Mouse (Mus musculus): ENCODE results near the gene 6330403K07Rik. TPM values are rescaled to one million over a fixed set of nuclear protein-coding genes. Genes with fewer than 3 reads are reported as not detected.
A peak's percentile ranks its signal among the peaks of the same experiment; 100 is the strongest.

Gene 6330403K07Rik
- polyA plus RNA-seq (2015; fragmentation: Nextera tagmentation; extraction: Ambion mirVana): 601 TPM in 2 replicates

GRCm38 (mm10) chr11:71033163-71033761 is at the start of gene 6330403K07Rik:
6330403K07Rik (minus strand) TSS chr11:71033513.
- Histone ChIP-seq H3K4me1 (replicated peaks) (peaks cover 21% of the 10 kb centered on the region), H3K9me3 (no peaks in the 10 kb centered on the region), H3K36me3 (peaks cover 1% of the 10 kb centered on the region), H3K4me2 (peak within 1 kb of the TSS; percentile 84), H3K9ac (peak within 1 kb of the TSS; percentile 94), H3K4me3 (peak within 1 kb of the TSS; percentile 61), H3K27me3 (no peaks in the 10 kb centered on the region), H3K27ac (peak within 1 kb of the TSS; percentile 94)
- WGBS: under 1% methylated on average over 29 of the region's 31 CpGs
- peak; percentile 95 for ATAC-seq (ENCODE audit: low FRiP score)

DNA sequence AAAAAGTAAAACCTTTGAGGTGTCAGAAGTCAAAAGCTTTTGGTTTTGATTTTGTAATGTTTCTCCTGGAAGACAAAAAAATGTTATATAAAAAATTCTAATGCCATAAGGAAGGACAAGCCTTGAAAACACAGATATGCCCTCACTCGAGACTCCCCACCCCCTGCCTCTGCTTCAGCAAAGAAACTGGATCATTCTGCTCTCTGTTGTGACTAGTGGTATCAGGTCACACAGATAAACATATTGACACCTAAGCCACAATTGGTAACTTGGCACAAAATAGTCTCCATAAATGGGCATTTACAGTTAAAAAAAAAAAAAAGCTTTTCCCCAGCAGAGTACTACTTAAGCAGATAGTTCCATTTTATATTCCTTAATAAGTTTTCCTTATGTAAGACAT is 43.0 kb upstream of the 6330403K07Rik start:
- Histone ChIP-seq H3K9ac (no peak overlapping the region), H3K36me3 (no peaks in the 10 kb centered on the region), H3K27me3 (no peaks in the 10 kb centered on the region), H3K4me2 (no peak overlapping the region), H3K4me1 (replicated peaks) (no peaks in the 10 kb centered on the region), H3K27ac (no peak overlapping the region), H3K4me3 (no peak overlapping the region), H3K9me3 (peaks cover 14% of the 10 kb centered on the region)
- ATAC-seq (ENCODE audit: low FRiP score): no peak
- WGBS: 81% methylated on average over 1 of the region's 1 CpGs

DNA sequence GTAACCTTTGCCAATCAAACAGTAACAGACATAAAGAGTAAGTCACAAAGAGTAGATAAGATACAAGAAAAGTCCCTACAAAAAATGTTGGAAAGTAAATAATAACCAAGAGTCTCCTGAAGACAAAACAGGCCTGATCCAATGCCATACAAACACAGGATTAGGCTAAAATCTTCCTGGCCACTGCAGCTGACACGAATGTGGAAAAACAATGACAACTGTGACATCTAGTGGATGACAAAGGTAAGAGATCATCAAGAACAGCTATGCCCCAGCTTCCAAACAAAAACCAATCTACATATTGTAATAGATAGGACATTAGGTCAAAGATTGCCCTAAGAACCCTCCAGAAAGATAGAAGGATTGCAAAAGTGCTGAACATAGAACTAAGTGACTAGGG is 19.2 kb upstream of the 6330403K07Rik start:
- Histone ChIP-seq H3K36me3 (no peaks in the 10 kb centered on the region), H3K4me1 (replicated peaks) (no peaks in the 10 kb centered on the region), H3K27me3 (no peaks in the 10 kb centered on the region), H3K9me3 (no peaks in the 10 kb centered on the region), H3K4me2 (no peak overlapping the region), H3K9ac (no peak overlapping the region), H3K4me3 (no peak overlapping the region), H3K27ac (no peak overlapping the region)
- WGBS: 3% methylated on average over 1 of the region's 1 CpGs
- ATAC-seq (ENCODE audit: low FRiP score): no peak

- no peaks in the 10 kb centered on the region for H3K9me3 ChIP-seq
- H3K27me3 ChIP-seq: no peaks in the 10 kb centered on the region
- no peaks in the 10 kb centered on the region for H3K36me3 ChIP-seq
- H3K4me3 ChIP-seq: no peak overlapping the region
- no peak overlapping the region for H3K4me2 ChIP-seq
- WGBS: 97% methylated on average over 5 of the region's 5 CpGs
- no peak for ATAC-seq (ENCODE audit: low FRiP score)
- no peaks in the 10 kb centered on the region for H3K4me1 ChIP-seq (replicated peaks)
- no peak overlapping the region for H3K9ac ChIP-seq
- no peak overlapping the region for H3K27ac ChIP-seq
Measured at GRCm38 (mm10) chr11:71039526-71040298, 6.4 kb upstream of the 6330403K07Rik start.

- Histone ChIP-seq H3K27ac (peak overlapping the region; percentile 94), H3K4me2 (peak overlapping the region; percentile 84)
- 5% methylated on average over 26 of the region's 26 CpGs for WGBS
Measured at GRCm38 (mm10) chr11:71032491-71033162, 686 bp downstream of the 6330403K07Rik start.

GRCm38 (mm10) chr11:71032070-71032469 is 1.2 kb downstream of the 6330403K07Rik start:
- Histone ChIP-seq H3K4me3 (peak overlapping the region; percentile 61), H3K27me3 (no peaks in the 10 kb centered on the region), H3K36me3 (peaks cover 13% of the 10 kb centered on the region), H3K4me2 (peak overlapping the region; percentile 84), H3K9ac (peak overlapping the region; percentile 94), H3K27ac (peak overlapping the region; percentile 94), H3K9me3 (no peaks in the 10 kb centered on the region), H3K4me1 (replicated peaks) (peaks cover 24% of the 10 kb centered on the region)
- no peak for ATAC-seq (ENCODE audit: low FRiP score)
- 61% methylated on average over 7 of the region's 7 CpGs for WGBS

More at GRCm38 (mm10) chr11:71032491-71033162, 686 bp downstream of the 6330403K07Rik start:
- peak overlapping the region; percentile 61 for H3K4me3 ChIP-seq
- peak; percentile 47 for ATAC-seq (ENCODE audit: low FRiP score)
- H3K9me3 ChIP-seq: no peaks in the 10 kb centered on the region
- peak overlapping the region; percentile 94 for H3K9ac ChIP-seq
- H3K36me3 ChIP-seq: peaks cover 8% of the 10 kb centered on the region
- no peaks in the 10 kb centered on the region for H3K27me3 ChIP-seq
- peaks cover 24% of the 10 kb centered on the region for H3K4me1 ChIP-seq (replicated peaks)

DNA sequence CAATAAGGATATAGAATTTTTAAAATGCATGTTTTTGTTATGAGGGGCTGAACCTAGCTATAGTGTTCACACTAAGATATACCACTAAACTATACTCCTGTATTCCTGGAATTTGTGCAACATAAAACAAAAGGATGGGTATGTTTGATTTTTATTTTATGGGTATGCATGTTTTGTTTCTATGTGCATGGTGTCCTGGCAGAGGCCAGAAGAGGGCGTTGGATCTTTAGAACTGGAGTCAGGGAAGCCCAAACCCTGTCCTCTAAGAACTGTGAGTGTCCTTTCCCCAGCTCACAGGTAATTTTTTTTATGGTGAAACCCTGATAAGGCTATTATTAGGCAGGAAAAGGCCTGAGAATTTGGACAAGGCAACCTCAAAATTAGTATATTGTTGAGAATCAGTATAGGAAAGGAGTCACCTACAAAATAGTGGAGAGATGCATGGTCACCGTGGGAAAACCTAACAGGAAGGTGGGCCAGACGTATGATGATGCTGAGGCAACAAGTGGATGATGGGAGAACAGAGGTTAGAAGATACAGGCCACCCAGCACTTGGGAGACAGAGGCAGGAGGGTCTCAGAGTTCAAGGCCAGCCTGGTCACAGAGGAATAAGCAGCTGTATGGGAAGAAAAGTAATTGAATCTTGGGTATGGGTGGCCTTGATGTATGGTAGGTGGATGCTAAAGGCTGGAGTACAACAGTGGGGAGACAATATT is 3.8 kb downstream of the 6330403K07Rik start:
- no peaks in the 10 kb centered on the region for H3K9me3 ChIP-seq
- no peaks in the 10 kb centered on the region for H3K27me3 ChIP-seq

GRCm38 (mm10) chr11:71028280-71028679 is 5.0 kb downstream of the 6330403K07Rik start:
- peaks cover 39% of the 10 kb centered on the region for H3K36me3 ChIP-seq
- H3K9me3 ChIP-seq: no peaks in the 10 kb centered on the region
- 73% methylated on average over 3 of the region's 3 CpGs for WGBS
- 0 out of 2 replicates have a peak overlapping the region, but pooled peaks have one; percentile 19 for H3K9ac ChIP-seq
- H3K4me1 ChIP-seq (replicated peaks): peaks cover 24% of the 10 kb centered on the region
- no peak overlapping the region for H3K27ac ChIP-seq
- H3K27me3 ChIP-seq: no peaks in the 10 kb centered on the region
- no peak for ATAC-seq (ENCODE audit: low FRiP score)
- H3K4me2 ChIP-seq: no peak overlapping the region
- H3K4me3 ChIP-seq: no peak overlapping the region

More for the DNA sequence above, 3.8 kb downstream of the 6330403K07Rik start:
- WGBS: 78% methylated on average over 3 of the region's 3 CpGs
- peaks cover 24% of the 10 kb centered on the region for H3K4me1 ChIP-seq (replicated peaks)
- peaks cover 35% of the 10 kb centered on the region for H3K36me3 ChIP-seq
- H3K4me3 ChIP-seq: no peak overlapping the region
- H3K4me2 ChIP-seq: no peak overlapping the region
- no peak overlapping the region for H3K9ac ChIP-seq
- no peak for ATAC-seq (ENCODE audit: low FRiP score)
- H3K27ac ChIP-seq: no peak overlapping the region

DNA sequence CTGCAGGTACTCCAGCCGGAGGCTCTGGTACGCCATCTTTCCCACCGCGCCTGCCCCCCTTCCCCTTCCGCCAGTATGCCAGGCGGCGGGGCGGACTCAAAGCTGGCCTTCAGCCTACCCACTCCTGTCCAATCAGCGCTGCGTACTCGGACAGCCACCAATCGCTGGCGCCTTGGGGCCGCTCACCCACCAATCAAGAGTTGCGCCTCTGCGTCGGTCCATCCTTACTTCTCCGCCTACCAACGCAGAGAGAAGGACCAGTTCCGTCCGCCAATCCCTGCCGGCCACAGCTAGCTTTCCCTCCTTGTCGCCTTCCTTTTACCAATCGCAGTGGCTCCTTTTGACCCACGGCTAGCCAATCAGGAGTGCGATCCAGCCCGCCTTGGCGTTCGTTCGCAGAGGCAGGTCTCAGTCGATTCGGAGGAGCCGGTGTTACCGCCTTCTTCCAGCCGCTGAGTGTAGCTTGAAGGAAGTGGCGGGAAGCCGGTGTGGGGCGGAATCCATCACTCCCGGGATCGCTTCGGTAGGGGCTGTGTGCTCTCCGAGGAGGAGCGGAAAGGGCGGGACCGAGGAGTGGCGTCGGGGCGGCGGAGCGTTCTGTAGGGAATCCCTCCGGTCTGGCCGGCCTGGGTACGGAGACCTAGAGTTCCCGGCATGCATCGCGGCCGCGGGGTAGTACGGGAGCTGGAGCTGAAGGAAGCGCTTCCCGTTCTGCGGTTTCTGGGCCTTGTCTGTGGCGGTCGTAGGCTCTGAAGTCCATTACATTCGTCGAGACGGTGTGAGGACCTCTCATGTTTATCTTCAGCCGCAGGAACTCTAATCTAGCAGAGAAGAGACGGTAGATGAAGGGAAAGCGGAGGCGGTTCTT is 13.9 kb downstream of the 6330403K07Rik start, which contains the start of the genes Mis12 and Derl2:
Mis12 (plus strand) TSS at position 411 of the 868 bp plus-strand sequence.
Derl2 (minus strand) TSS at position 641 of the 868 bp plus-strand sequence.
- H3K36me3 ChIP-seq: peaks cover 8% of the 10 kb centered on the region
- H3K9ac ChIP-seq: peak within 1 kb of the TSS; percentile 90
- peak within 1 kb of the TSS; percentile 89 for H3K27ac ChIP-seq
- peak within 1 kb of the TSS; percentile 82 for H3K4me2 ChIP-seq
- ATAC-seq (ENCODE audit: low FRiP score): peak; percentile 100
- no peaks in the 10 kb centered on the region for H3K27me3 ChIP-seq
- H3K9me3 ChIP-seq: no peaks in the 10 kb centered on the region
- H3K4me3 ChIP-seq: peak within 1 kb of the TSS; percentile 90
- under 1% methylated on average over 71 of the region's 71 CpGs for WGBS
- peaks cover 45% of the 10 kb centered on the region for H3K4me1 ChIP-seq (replicated peaks)

DNA sequence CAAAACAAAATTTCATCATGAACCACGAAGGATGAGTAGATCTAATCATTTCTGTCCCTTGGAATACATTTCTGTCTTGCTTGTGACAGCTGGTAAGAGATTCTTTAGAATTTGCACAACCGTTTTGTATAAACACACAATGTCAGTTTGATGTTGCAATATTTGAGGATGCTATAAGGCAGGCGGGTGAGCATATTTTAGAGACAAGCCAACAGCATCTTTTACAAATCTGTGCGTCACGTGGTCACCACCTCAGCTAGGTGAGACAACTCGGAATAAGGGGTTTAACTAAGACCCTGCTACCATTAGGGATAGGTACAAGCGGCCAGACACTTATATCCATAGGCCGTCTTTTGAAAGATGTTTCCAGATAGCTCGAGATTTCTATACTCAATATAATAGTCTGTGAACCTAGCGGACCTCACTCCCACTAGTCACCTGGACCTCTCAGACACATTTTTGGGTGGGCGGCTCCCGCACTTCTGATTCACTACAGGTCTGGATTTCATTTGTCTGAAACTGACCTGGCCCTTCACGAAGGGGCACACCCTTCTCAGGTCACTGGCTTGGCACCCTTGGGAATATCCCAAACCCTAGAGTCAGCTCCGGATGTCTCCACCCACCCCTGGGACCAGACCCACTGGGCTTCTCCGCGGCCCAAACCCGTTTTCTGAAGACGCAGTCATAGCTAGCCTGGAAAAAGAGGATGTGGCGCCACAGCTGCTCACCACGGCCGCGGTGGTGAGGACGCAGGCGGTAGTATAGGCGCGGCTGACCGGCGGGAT is 14.7 kb downstream of the 6330403K07Rik start:
- Histone ChIP-seq H3K4me1 (replicated peaks) (peaks cover 45% of the 10 kb centered on the region), H3K36me3 (peaks cover 14% of the 10 kb centered on the region), H3K4me2 (peak overlapping the region; percentile 81), H3K4me3 (peak overlapping the region; percentile 90), H3K9ac (peak overlapping the region; percentile 89), H3K9me3 (no peaks in the 10 kb centered on the region), H3K27me3 (no peaks in the 10 kb centered on the region), H3K27ac (peak overlapping the region; percentile 88)
- ATAC-seq (ENCODE audit: low FRiP score): no peak
- WGBS: 5% methylated on average over 28 of the region's 28 CpGs
